Mouse (Mus musculus) midbrain, embryonic 16.5 days (tissue): ENCODE results near the gene Mymk. TPM values are rescaled to one million over a fixed set of nuclear protein-coding genes. Genes with fewer than 3 reads are reported as not detected.
A peak's percentile ranks its signal among the peaks of the same experiment; 100 is the strongest.

Experiments used
- ATAC-seq: fragments of 200-750 bp; cut with Nextera tagmentation; 2 replicates; pipeline ENCODE4 v1.8.0; 2017; ENCODE audit warnings: moderate TSS enrichment
- H3K27ac ChIP-seq: fragments of 300-500 bp; sonication (generic); 2 replicates; pipeline ENCODE4 v1.5.1; 2014; ENCODE audit warnings: mild to moderate bottlenecking, low read length, mixed read lengths
- H3K27me3 ChIP-seq: fragments of 300-500 bp; sonication (generic); 2 replicates; pipeline ENCODE4 v1.6.1; 2014; ENCODE audit warnings: low read depth, low read length, mixed read lengths; ENCODE audit not compliant: control insufficient read depth, insufficient read depth
- H3K36me3 ChIP-seq: fragments of 300-500 bp; sonication (generic); 2 replicates; pipeline ENCODE4 v1.6.1; 2014; ENCODE audit warnings: mild to moderate bottlenecking, low read length, moderate library complexity, mixed read lengths; ENCODE audit not compliant: control insufficient read depth, insufficient read depth
- H3K4me1 ChIP-seq: fragments of 300-500 bp; sonication (generic); 2 replicates; pipeline ENCODE4 v1.6.1; 2014; ENCODE audit warnings: mild to moderate bottlenecking, low read length, mixed read lengths; ENCODE audit not compliant: control insufficient read depth, insufficient read depth
- H3K4me2 ChIP-seq: fragments of 300-500 bp; sonication (generic); 2 replicates; pipeline ENCODE4 v1.6.1; 2014; ENCODE audit warnings: mild to moderate bottlenecking, low read length, mixed read lengths
- H3K4me3 ChIP-seq: fragments of 300-500 bp; sonication (generic); 2 replicates; pipeline ENCODE4 v1.5.1; 2014; ENCODE audit warnings: low read depth, mild to moderate bottlenecking, low read length, moderate library complexity, mixed read lengths
- H3K9ac ChIP-seq: fragments of 300-500 bp; sonication (generic); 2 replicates; pipeline ENCODE4 v1.6.1; 2014; ENCODE audit warnings: low read depth, low read length, mixed read lengths
- H3K9me3 ChIP-seq: fragments of 300-500 bp; sonication (generic); replicated peaks from 2 replicates; pipeline ENCODE4 v1.6.1; 2014; ENCODE audit warnings: mild to moderate bottlenecking, low read length, mixed read lengths; ENCODE audit not compliant: control insufficient read depth, poor library complexity, severe bottlenecking
- WGBS: fragments of 180-500 bp; shearing (Covaris S2); extraction: QIAGEN DNeasy Blood & Tissue Kit; methylation state at CpG from one replicate; pipeline ENCODE4 v1.1.7; 2014; 5-methylcytosine and 5-hydroxymethylcytosine counted together
- polyA plus RNA-seq: library from polyadenylated mRNA; unstranded; fragments of >200 nt; fragmentation: Nextera tagmentation; extraction: Ambion mirVana; gene quantifications from 2 replicates; pipeline ENCODE4 v1.2.1, GENCODE M21; 2015

Gene Mymk
- polyA plus RNA-seq, 1 experiment from 2014 or later, result not detected

DNA sequence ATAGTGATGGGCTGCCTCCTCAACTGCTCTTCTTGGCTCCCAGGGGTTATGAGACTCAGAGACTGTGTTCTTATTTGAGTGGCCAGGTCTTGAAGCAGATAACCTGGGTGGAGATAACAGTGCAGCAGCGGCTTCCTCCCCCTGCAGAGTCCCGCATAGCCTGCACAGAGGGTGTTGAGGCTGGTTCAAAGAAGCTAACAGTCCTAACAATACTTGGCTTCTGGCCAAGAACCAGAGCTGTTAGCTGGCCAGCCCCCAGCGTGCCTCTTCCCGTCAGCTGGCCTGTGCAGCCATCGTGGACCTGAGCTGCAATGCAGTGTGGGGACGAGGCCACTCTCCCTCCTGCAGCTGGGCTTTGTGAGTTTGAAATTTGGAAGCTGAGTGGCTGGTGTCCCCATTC is 25.8 kb upstream of the Mymk start:
- Histone ChIP-seq H3K27me3 (no peaks in the 10 kb centered on the region), H3K4me2 (no peak overlapping the region), H3K9ac (no peak overlapping the region), H3K4me1 (peaks cover 9% of the 10 kb centered on the region; the same call in 1 of the 2 replicates), H3K27ac (peak overlapping the region; percentile 37; the same call in 1 of the 2 replicates), H3K36me3 (no peaks in the 10 kb centered on the region), H3K4me3 (no peak overlapping the region), H3K9me3 (no peaks in the 10 kb centered on the region)
- 0 out of 2 replicates have a peak, but pooled peaks have one; percentile 36 for ATAC-seq
- WGBS, result 18% methylated on average over 6 of the region's 6 CpGs

DNA sequence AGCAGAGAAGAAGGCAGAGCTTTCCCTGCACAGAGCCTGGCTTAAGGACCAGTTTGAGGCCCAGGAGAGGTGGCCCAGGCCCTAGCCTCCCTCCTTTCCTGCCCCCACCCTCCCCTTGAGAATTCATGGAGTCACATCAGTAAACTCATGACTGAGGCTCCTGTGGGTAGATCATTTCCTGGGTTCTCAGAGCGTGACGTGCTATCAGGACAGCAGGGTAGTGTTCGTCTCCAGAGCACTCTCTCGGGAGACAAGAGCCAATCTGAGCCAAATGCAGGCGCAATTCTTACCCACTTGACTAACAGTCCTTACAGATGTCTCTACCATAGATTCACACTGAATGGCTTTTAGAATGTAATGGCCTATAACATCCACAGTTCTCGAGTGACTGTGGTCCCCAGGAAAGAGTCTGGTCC is 25.3 kb upstream of the Mymk start:
- WGBS, result 55% methylated on average over 6 of the region's 6 CpGs
- Histone ChIP-seq H3K27ac (no peak overlapping the region), H3K4me1 (peaks cover 9% of the 10 kb centered on the region; the same call in 1 of the 2 replicates), H3K27me3 (no peaks in the 10 kb centered on the region), H3K4me2 (no peak overlapping the region), H3K36me3 (no peaks in the 10 kb centered on the region), H3K9me3 (no peaks in the 10 kb centered on the region), H3K4me3 (no peak overlapping the region), H3K9ac (no peak overlapping the region)
- ATAC-seq, result no peak

DNA sequence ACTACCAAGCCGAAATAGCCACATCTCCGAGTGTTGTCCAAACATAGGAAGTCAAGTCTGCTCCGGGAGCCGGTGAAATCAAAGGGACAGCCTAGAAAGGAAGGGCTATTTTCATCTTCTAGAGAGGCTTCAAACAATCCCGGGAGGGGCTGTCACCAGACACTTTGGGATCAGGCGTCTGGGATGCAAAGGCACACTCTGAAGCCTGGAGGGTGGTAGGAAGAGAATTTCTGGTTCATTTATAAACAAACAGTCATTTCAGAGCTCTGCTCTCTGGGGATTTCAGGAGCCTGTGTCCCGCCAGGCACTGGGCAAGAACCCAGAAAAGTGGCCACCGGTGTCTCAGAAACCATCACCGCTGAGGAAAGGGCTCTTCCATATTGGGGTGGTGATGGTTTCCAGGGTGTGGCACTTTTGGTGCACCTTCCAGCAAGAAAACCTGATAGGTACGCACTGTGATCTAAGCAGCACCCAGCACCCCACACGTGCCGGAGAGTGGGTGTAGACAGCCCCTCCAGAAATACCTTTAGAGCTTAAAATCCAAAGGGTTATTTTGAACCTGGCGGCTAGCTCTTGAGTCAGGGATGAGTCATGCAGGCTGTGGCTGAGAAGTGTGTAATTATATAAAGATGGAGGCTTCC is 24.5 kb upstream of the Mymk start:
- H3K27me3 ChIP-seq, result no peaks in the 10 kb centered on the region
- 64% methylated on average over 13 of the region's 13 CpGs for WGBS
- no peak overlapping the region for H3K9ac ChIP-seq
- no peak overlapping the region for H3K4me2 ChIP-seq
- H3K27ac ChIP-seq, result no peak overlapping the region
- H3K9me3 ChIP-seq, result no peaks in the 10 kb centered on the region
- H3K36me3 ChIP-seq, result no peaks in the 10 kb centered on the region
- H3K4me3 ChIP-seq, result no peak overlapping the region
- no peak for ATAC-seq
- H3K4me1 ChIP-seq, result peaks cover 9% of the 10 kb centered on the region; the same call in 1 of the 2 replicates

- Histone ChIP-seq H3K9me3 (no peaks in the 10 kb centered on the region), H3K4me1 (peaks cover 9% of the 10 kb centered on the region; the same call in 1 of the 2 replicates), H3K4me2 (no peak overlapping the region), H3K4me3 (no peak overlapping the region), H3K9ac (no peak overlapping the region), H3K27me3 (no peaks in the 10 kb centered on the region), H3K27ac (no peak overlapping the region), H3K36me3 (no peaks in the 10 kb centered on the region)
- no peak for ATAC-seq
- 93% methylated on average over 7 of the region's 7 CpGs for WGBS
These were observed 23.2 kb upstream of the Mymk start for GRCm38 (mm10) chr2:27095178-27095577.

GRCm38 (mm10) chr2:27089238-27089637 is 17.3 kb upstream of the Mymk start:
- Histone ChIP-seq H3K4me2 (no peak overlapping the region), H3K4me1 (no peaks in the 10 kb centered on the region), H3K9ac (no peak overlapping the region), H3K9me3 (no peaks in the 10 kb centered on the region), H3K36me3 (no peaks in the 10 kb centered on the region), H3K27me3 (no peaks in the 10 kb centered on the region), H3K27ac (no peak overlapping the region), H3K4me3 (no peak overlapping the region)
- ATAC-seq, result no peak
- 88% methylated on average over 1 of the region's 1 CpGs for WGBS

- Histone ChIP-seq H3K4me1 (no peaks in the 10 kb centered on the region), H3K4me2 (no peak overlapping the region), H3K9me3 (no peaks in the 10 kb centered on the region), H3K36me3 (no peaks in the 10 kb centered on the region), H3K27ac (no peak overlapping the region), H3K27me3 (no peaks in the 10 kb centered on the region), H3K4me3 (no peak overlapping the region), H3K9ac (no peak overlapping the region)
- 74% methylated on average over 5 of the region's 5 CpGs for WGBS
- ATAC-seq, result no peak
These were observed 16.7 kb upstream of the Mymk start for GRCm38 (mm10) chr2:27088700-27089099.

GRCm38 (mm10) chr2:27088071-27088644 is 16.2 kb upstream of the Mymk start:
- Histone ChIP-seq H3K36me3 (no peaks in the 10 kb centered on the region), H3K27ac (no peak overlapping the region), H3K4me1 (no peaks in the 10 kb centered on the region), H3K9me3 (no peaks in the 10 kb centered on the region), H3K9ac (no peak overlapping the region), H3K4me2 (no peak overlapping the region), H3K4me3 (no peak overlapping the region), H3K27me3 (no peaks in the 10 kb centered on the region)
- no peak for ATAC-seq
- 83% methylated on average over 18 of the region's 18 CpGs for WGBS

- no peak for ATAC-seq
- WGBS, result 95% methylated on average over 5 of the region's 5 CpGs
These were observed 15.6 kb upstream of the Mymk start for GRCm38 (mm10) chr2:27087581-27087980.

DNA sequence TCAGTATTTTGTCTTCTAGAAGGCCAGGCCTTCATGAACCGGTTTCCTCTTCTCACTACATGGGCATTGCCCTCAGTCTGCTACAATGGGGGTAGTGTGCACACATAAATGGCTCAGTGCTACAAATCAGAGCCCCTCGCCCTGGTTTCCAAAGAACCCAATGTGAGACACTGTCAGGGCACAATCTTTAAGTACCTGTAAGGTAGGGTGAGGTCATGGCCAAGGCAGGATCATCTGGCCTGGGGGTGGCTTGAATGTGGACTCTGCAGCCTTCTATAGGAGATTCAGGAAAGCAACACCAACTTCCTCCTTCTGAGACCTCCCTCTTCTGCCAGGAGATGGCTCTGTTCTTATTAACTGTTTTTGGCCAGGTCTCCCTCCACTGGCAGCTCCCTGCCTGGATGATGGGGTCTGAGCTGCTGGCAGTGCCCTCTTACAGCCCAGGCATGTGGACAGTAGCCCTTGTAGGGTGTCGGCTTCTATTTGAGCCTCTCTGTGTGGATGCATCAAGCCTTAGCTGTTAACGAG is 14.6 kb upstream of the Mymk start:
- no peaks in the 10 kb centered on the region for H3K36me3 ChIP-seq
- no peak overlapping the region for H3K4me3 ChIP-seq
- no peak overlapping the region for H3K9ac ChIP-seq
- no peaks in the 10 kb centered on the region for H3K9me3 ChIP-seq
- WGBS, result 87% methylated on average over 4 of the region's 4 CpGs
- ATAC-seq, result no peak
- no peak overlapping the region for H3K27ac ChIP-seq
- no peaks in the 10 kb centered on the region for H3K27me3 ChIP-seq
- H3K4me2 ChIP-seq, result no peak overlapping the region
- H3K4me1 ChIP-seq, result no peaks in the 10 kb centered on the region

More at GRCm38 (mm10) chr2:27087581-27087980, 15.6 kb upstream of the Mymk start:
- H3K36me3 ChIP-seq, result no peaks in the 10 kb centered on the region
- no peak overlapping the region for H3K9ac ChIP-seq
- H3K9me3 ChIP-seq, result no peaks in the 10 kb centered on the region
- H3K27me3 ChIP-seq, result no peaks in the 10 kb centered on the region
- no peaks in the 10 kb centered on the region for H3K4me1 ChIP-seq
- H3K4me3 ChIP-seq, result no peak overlapping the region
- H3K27ac ChIP-seq, result no peak overlapping the region
- no peak overlapping the region for H3K4me2 ChIP-seq
